Mouse (Mus musculus) G1E (cell line): Measurements from ENCODE around the gene Clmp.

ENCODE experiments used
- CTCF ChIP-seq: IDR thresholded peaks from 2 replicates; pipeline ENCODE4 v1.5.1; 2012; ENCODE audit warnings: low read depth, low read length, inconsistent platforms, mixed read lengths
- TAL1 ChIP-seq: conservative IDR thresholded peaks from 2 replicates; pipeline ENCODE4 v1.6.1; 2012; ENCODE audit warnings: low read depth, low read length, inconsistent platforms, mixed read lengths

DNA sequence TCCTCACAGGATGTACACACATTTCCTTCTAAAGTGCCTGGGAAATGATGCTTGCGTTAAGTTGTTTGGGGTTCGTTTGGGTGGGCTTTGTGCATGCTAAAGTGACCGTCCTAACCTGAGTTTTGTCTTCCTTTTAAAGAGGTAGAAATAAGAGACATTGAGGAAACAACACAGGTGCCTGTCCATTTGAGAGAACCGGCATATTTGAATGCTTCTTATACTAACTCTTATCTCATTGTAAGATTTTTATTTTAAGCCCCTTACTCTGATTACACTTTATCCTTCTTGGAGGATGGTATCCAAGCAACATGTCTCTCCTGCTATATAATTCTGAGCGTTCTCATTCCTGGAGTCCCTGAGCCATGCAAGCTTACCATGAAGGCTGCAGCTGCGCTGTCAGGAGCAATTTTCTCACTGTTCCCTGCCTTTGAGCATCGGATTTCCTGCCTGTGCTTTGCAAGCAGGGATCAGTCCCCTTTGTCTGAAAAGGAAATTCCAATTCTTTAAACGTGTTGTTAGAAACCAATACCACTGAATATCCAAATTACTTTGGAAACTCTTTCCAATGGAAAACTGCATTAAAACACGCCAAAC, 98.7 kb downstream of the Clmp start:
- TF ChIP-seq TAL1 (no peak), CTCF (no peak)
